Mouse (Mus musculus): ENCODE data around the gene Dynlt1c. TPM values are rescaled to one million over a fixed set of nuclear protein-coding genes. Genes with fewer than 3 reads are reported as not detected.
"Not testable (repeated sequence)": the region's sequence is repeated elsewhere in the genome, so short reads cannot be mapped to it uniquely, and the experiment has no call there.

Gene Dynlt1c
- polyA plus RNA-seq, 1 experiment from 2014 or later: 8.9 TPM

DNA sequence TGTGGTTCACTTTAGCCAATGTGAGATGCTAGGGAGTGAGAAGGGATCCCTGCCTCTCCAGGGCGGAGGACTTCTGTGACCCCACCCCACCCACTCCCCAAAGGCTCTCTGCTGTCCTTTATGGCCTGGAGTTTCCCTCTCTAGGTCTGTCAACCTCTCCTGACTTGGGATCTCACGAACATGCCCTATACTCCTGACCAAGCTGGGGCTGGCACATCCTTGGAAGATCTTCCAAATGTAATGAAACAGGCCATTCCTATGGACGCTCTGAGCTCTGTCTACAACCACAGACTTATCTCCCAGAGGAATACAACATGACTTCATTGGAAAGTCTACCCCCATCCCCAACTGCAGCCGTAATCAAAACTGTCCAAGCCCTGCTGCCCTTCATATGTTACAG is 43.2 kb downstream of the Dynlt1c start:
- 86% methylated on average over 4 of the region's 4 CpGs for WGBS
- H3K4me1 ChIP-seq (replicated peaks; ENCODE audit: control insufficient read depth, insufficient read depth, low read length): not testable (repeated sequence)

DNA sequence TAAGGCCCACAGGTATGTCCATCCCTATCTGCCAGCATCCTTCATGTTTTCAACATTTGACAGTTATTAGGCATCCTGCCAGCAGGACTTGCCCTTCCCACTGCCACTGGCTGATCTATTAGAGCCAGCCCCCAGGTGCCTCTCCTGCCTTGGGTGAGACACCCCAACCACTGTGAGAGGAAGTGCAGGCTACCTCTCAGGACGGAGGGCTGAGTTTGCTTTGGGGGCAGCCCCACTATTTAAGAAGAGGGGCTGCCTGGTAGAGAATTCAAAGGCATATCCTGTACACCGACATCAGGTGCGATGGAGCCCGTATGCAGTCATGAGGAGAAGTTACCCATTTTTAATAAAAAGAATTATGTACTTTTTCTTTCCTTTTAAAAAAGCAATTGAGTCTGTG is 44.2 kb downstream of the Dynlt1c start:
- 62% methylated on average over 2 of the region's 4 CpGs for WGBS
- H3K9me3 ChIP-seq (ENCODE audit: control insufficient read depth); H3K9ac ChIP-seq (ENCODE audit: low read depth, low read length); H3K27ac ChIP-seq (ENCODE audit: low read depth, low read length); H3K4me3 ChIP-seq (ENCODE audit: low read depth, low read length); ATAC-seq; H3K27me3 ChIP-seq (replicated peaks; ENCODE audit: control insufficient read depth, insufficient read depth, low read length); H3K36me3 ChIP-seq (ENCODE audit: control insufficient read depth, insufficient read depth); H3K4me2 ChIP-seq (replicated peaks; ENCODE audit: low read depth); H3K4me1 ChIP-seq (replicated peaks; ENCODE audit: control insufficient read depth, insufficient read depth, low read length): not testable (repeated sequence)

More for the DNA sequence above, 43.2 kb downstream of the Dynlt1c start:
- not testable (repeated sequence) for H3K4me2 ChIP-seq (replicated peaks; ENCODE audit: low read depth); H3K4me3 ChIP-seq (ENCODE audit: low read depth, low read length); H3K9ac ChIP-seq (ENCODE audit: low read depth, low read length); H3K27ac ChIP-seq (ENCODE audit: low read depth, low read length); H3K27me3 ChIP-seq (replicated peaks; ENCODE audit: control insufficient read depth, insufficient read depth, low read length); H3K9me3 ChIP-seq (ENCODE audit: control insufficient read depth); ATAC-seq; H3K36me3 ChIP-seq (ENCODE audit: control insufficient read depth, insufficient read depth)

DNA sequence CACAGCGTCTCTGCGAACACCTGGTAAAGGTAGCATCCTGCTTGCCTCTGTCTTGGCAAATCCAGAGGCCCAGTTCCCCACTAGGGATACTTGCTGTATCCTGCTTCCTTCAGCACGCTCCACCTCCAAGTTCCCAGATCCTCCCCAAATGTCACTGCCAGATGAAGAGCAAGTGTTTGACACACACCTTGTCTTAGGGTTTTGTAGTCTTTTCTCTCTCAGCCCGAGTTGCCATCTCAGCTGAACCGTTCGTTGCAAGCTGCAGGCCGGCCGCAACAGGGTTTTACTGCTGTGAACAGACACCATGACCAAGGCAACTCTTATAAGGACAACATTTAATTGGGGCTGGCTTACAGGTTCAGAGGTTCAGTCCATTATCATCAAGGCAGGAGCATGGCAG is 45.4 kb downstream of the Dynlt1c start:
- H3K4me3 ChIP-seq (ENCODE audit: low read depth, low read length); H3K36me3 ChIP-seq (ENCODE audit: control insufficient read depth, insufficient read depth); H3K27me3 ChIP-seq (replicated peaks; ENCODE audit: control insufficient read depth, insufficient read depth, low read length); H3K4me2 ChIP-seq (replicated peaks; ENCODE audit: low read depth); H3K4me1 ChIP-seq (replicated peaks; ENCODE audit: control insufficient read depth, insufficient read depth, low read length); H3K9me3 ChIP-seq (ENCODE audit: control insufficient read depth); H3K27ac ChIP-seq (ENCODE audit: low read depth, low read length); H3K9ac ChIP-seq (ENCODE audit: low read depth, low read length); ATAC-seq: not testable (repeated sequence)
- WGBS: over 99% methylated on average over 7 of the region's 8 CpGs

DNA sequence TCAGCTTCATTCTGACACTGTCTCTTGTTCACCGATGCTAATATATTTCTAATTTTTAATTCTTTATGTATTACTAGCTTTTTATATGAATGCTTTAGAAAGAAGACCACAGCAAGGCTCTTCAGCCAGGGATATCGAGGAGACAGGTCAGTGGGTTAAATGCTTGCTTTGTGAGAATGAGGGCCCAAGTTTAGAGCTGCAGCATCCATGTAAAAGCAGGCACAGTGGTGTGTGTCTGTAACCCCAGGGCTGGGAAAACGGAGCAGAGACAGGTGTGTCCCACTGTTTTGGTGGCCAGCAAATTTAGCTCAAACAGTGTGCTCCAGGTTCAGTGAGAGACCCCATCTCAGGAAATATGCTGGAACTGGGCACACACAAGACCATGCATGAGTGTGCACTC is 46.0 kb downstream of the Dynlt1c start:
- not testable (repeated sequence) for ATAC-seq; H3K4me2 ChIP-seq (replicated peaks; ENCODE audit: low read depth); H3K4me1 ChIP-seq (replicated peaks; ENCODE audit: control insufficient read depth, insufficient read depth, low read length); H3K4me3 ChIP-seq (ENCODE audit: low read depth, low read length); H3K27me3 ChIP-seq (replicated peaks; ENCODE audit: control insufficient read depth, insufficient read depth, low read length); H3K9me3 ChIP-seq (ENCODE audit: control insufficient read depth); H3K9ac ChIP-seq (ENCODE audit: low read depth, low read length); H3K27ac ChIP-seq (ENCODE audit: low read depth, low read length); H3K36me3 ChIP-seq (ENCODE audit: control insufficient read depth, insufficient read depth)
- WGBS: 89% methylated on average over 3 of the region's 3 CpGs

DNA sequence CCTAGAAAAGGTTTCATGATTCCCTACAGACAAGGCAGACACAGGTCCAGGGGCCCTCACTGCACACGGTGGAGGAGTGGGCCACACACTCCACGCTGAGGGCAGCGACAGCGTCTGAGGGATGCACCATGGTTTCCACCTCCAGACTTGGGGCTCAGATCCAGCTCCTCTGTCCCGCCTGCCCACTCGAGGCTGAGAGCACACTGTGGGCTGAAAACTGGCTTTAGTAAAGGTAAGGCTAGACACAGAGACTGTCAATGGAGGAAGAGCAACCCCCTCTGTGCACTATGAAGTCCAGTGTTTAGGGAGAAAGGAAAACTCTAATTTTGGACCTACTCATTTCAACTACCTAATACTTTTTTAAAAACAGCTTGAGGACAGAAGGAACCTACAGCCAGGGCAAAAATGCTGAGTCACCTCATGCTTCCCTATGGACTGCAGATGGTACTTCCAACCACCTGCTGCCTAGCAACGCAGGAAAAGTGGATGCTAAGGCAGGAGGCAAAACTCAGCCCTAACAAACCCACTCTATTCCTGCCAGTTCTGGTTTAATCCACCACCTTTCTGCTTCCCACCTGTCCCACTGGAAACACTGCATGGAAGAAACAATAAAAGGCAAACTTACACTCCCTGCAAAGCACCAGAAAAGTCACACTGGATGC is 49.6 kb downstream of the Dynlt1c start:
- not testable (repeated sequence) for H3K9me3 ChIP-seq (ENCODE audit: control insufficient read depth); H3K27me3 ChIP-seq (replicated peaks; ENCODE audit: control insufficient read depth, insufficient read depth, low read length); H3K4me3 ChIP-seq (ENCODE audit: low read depth, low read length); H3K27ac ChIP-seq (ENCODE audit: low read depth, low read length); H3K9ac ChIP-seq (ENCODE audit: low read depth, low read length); H3K36me3 ChIP-seq (ENCODE audit: control insufficient read depth, insufficient read depth); ATAC-seq; H3K4me2 ChIP-seq (replicated peaks; ENCODE audit: low read depth); H3K4me1 ChIP-seq (replicated peaks; ENCODE audit: control insufficient read depth, insufficient read depth, low read length)
- WGBS: 92% methylated on average over 5 of the region's 7 CpGs

DNA sequence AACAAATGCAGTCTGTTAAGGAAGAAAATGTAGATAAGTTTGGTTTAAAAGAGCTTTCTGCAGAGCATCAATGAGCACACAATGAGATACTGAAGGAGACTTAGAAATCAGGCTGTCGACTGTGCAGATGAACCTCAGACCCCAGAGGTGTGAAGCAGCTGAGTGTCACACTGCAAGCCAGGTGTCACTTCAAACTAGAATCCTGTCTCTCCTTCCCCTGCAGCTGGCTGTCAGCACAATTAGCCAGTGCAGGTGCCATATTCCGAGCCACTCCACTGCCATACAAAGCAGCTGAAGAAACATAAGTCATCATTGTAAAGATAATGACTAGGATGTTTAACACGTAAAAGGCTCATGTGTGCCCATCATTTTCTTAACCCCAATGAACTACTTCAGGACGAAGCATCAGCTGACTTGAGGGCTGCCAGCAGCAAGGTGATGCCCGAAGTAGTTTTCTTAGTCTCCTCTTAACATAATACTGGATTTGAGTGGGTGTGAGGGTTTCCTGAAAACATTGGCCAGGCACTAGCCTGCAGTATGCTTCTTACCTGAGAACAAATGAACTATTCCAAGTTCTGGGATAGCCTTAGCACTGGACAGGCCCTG is 52.0 kb downstream of the Dynlt1c start:
- H3K4me2 ChIP-seq (replicated peaks; ENCODE audit: low read depth); H3K9me3 ChIP-seq (ENCODE audit: control insufficient read depth); ATAC-seq; H3K27me3 ChIP-seq (replicated peaks; ENCODE audit: control insufficient read depth, insufficient read depth, low read length); H3K9ac ChIP-seq (ENCODE audit: low read depth, low read length); H3K36me3 ChIP-seq (ENCODE audit: control insufficient read depth, insufficient read depth); H3K4me3 ChIP-seq (ENCODE audit: low read depth, low read length); H3K27ac ChIP-seq (ENCODE audit: low read depth, low read length); H3K4me1 ChIP-seq (replicated peaks; ENCODE audit: control insufficient read depth, insufficient read depth, low read length): not testable (repeated sequence)
- WGBS: 68% methylated on average over 3 of the region's 5 CpGs

DNA sequence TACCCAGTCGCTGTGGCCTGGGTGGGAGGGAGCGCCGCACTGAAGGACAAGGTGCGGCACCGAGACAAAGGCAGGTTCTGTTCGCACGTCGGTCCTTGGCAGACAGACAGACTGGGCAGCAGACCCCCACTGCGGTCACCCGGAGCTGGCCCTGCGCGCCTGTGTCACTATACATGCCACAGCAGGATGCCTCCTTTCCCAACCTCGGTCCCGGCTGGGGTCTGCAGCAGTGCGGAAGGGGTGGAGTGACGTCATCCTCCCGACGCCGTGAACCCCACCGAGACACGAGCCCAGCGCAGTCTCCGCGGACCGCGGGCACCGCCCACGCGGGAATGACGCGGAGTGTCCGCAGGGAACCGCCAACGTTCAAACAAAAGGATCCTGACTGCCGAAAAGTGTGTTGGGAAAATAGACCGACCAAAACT is 53.6 kb downstream of the Dynlt1c start:
- not testable (repeated sequence) for H3K9me3 ChIP-seq (ENCODE audit: control insufficient read depth)
- peak overlapping the region; percentile 45 for H3K4me3 ChIP-seq (ENCODE audit: low read depth, low read length)

DNA sequence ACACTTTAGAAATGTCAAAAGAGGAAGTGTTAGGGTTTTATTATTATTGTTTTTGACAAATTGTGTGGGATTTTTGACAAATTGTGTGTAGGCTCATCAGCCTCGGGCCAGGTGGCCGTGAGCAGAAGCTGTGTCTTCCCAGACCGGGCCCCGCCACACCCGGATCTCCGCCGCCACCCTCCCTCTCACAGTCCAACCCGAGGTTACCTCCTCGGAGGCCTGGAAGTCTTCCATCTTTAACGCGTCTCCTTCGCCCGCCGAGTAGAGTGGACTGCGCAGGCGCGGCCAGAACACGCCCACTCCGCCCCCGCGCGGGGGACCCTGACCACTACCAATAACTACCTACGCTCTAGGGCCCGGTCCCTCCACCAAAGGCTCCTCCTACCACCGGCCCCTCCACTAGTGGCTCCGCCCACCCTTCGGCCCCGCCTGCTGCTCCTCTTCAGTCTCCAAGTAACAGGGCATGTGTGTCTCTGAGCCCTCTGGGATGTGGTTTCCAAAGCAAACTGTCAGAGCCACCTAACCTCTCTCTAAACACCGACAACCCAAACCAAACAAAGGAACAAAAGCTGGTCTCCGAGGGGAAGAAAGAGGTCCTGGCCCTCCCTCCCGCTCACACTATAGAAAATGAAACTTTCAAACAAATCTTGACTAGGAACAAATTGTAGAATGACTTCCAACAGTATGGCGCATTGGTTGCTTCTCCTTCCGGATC is 54.3 kb downstream of the Dynlt1c start, which contains the start of gene Dynlt1f:
TSS of gene Dynlt1f (minus strand) at position 334 of the 715 bp plus-strand sequence.
- not testable (repeated sequence) for H3K36me3 ChIP-seq (ENCODE audit: control insufficient read depth, insufficient read depth)

More for the DNA sequence above, 53.6 kb downstream of the Dynlt1c start:
- not testable (repeated sequence) for H3K36me3 ChIP-seq (ENCODE audit: control insufficient read depth, insufficient read depth); H3K27me3 ChIP-seq (replicated peaks; ENCODE audit: control insufficient read depth, insufficient read depth, low read length); H3K4me1 ChIP-seq (replicated peaks; ENCODE audit: control insufficient read depth, insufficient read depth, low read length)
- under 1% methylated on average over 31 of the region's 36 CpGs for WGBS
- Histone ChIP-seq H3K4me2 (replicated peaks; ENCODE audit: low read depth) (peak overlapping the region; percentile 70), H3K9ac (ENCODE audit: low read depth, low read length) (peak overlapping the region; percentile 50), H3K27ac (ENCODE audit: low read depth, low read length) (peak overlapping the region; percentile 62)
- peak; percentile 71 for ATAC-seq

DNA sequence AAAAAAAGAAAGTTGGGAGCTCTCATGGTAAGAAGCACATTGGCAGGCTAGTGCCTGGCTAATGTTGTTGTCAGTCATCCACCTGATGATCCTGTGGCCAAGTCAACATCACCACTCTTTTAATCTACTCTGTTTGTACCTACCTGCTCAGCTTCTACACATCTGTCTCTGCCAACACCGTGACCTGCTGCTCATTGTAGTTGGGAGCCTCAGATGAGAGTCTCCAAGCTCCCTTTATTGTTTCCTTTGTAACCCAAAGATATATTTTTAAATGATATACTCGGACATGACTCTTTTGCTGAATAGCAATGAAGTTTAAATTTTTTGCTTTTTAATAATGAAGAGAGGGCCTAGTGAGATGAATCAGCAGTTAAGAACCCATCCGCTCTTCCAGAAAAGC is 55.0 kb downstream of the Dynlt1c start:
- H3K27ac ChIP-seq (ENCODE audit: low read depth, low read length); ATAC-seq: not testable (repeated sequence)
- 80% methylated on average over 1 of the region's 3 CpGs for WGBS

More for the DNA sequence above, 54.3 kb downstream of the Dynlt1c start, which contains the start of gene Dynlt1f:
- peak; percentile 90 for ATAC-seq
- not testable (repeated sequence) for H3K4me1 ChIP-seq (replicated peaks; ENCODE audit: control insufficient read depth, insufficient read depth, low read length); H3K9me3 ChIP-seq (ENCODE audit: control insufficient read depth); H3K27me3 ChIP-seq (replicated peaks; ENCODE audit: control insufficient read depth, insufficient read depth, low read length)
- H3K4me2 ChIP-seq (replicated peaks; ENCODE audit: low read depth): peak within 1 kb of the TSS; percentile 70
- H3K4me3 ChIP-seq (ENCODE audit: low read depth, low read length): peak within 1 kb of the TSS; percentile 45
- peak within 1 kb of the TSS; percentile 62 for H3K27ac ChIP-seq (ENCODE audit: low read depth, low read length)
- peak within 1 kb of the TSS; percentile 50 for H3K9ac ChIP-seq (ENCODE audit: low read depth, low read length)
- WGBS: 2% methylated on average over 15 of the region's 33 CpGs

More for the DNA sequence above, 55.0 kb downstream of the Dynlt1c start:
- H3K4me3 ChIP-seq (ENCODE audit: low read depth, low read length); H3K36me3 ChIP-seq (ENCODE audit: control insufficient read depth, insufficient read depth); H3K4me2 ChIP-seq (replicated peaks; ENCODE audit: low read depth); H3K9me3 ChIP-seq (ENCODE audit: control insufficient read depth); H3K4me1 ChIP-seq (replicated peaks; ENCODE audit: control insufficient read depth, insufficient read depth, low read length); H3K9ac ChIP-seq (ENCODE audit: low read depth, low read length); H3K27me3 ChIP-seq (replicated peaks; ENCODE audit: control insufficient read depth, insufficient read depth, low read length): not testable (repeated sequence)
